Mouse (Mus musculus) testis, postnatal 10 days (tissue): ENCODE data around the gene Fam13c.
A peak's percentile ranks its signal among the peaks of the same experiment; 100 is the strongest.

Experiments used
- DNase-seq: peaks from one replicate; pipeline ENCODE4 v3.0.0; 2021; ENCODE audit warnings: low spot score

The Fam13c gene

GRCm38 (mm10) chr10:70458574-70459263 lies 18.4 kb downstream of the Fam13c start:
- DNase-seq = no peak

GRCm38 (mm10) chr10:70465638-70466037 lies 25.4 kb downstream of the Fam13c start:
- DNase-seq = no peak

- DNase-seq = no peak
Measured at GRCm38 (mm10) chr10:70470836-70471235, 30.6 kb downstream of the Fam13c start.

- no peak for DNase-seq
Measured at GRCm38 (mm10) chr10:70477741-70478145, 37.5 kb downstream of the Fam13c start.

GRCm38 (mm10) chr10:70483736-70484135 lies 43.5 kb downstream of the Fam13c start:
- no peak for DNase-seq

GRCm38 (mm10) chr10:70484568-70485286 lies 44.4 kb downstream of the Fam13c start:
- no peak for DNase-seq

- DNase-seq = no peak
Measured at GRCm38 (mm10) chr10:70485287-70485612, 45.0 kb downstream of the Fam13c start.

- DNase-seq = no peak
Measured at GRCm38 (mm10) chr10:70486651-70487050, 46.4 kb downstream of the Fam13c start.

GRCm38 (mm10) chr10:70493891-70494290 lies 53.6 kb downstream of the Fam13c start:
- no peak for DNase-seq

- DNase-seq = no peak
Measured at GRCm38 (mm10) chr10:70494441-70494840, 54.2 kb downstream of the Fam13c start.

GRCm38 (mm10) chr10:70495106-70496104 lies 55.1 kb downstream of the Fam13c start:
- no peak for DNase-seq

GRCm38 (mm10) chr10:70496938-70497337 lies 56.7 kb downstream of the Fam13c start:
- no peak for DNase-seq

- no peak for DNase-seq
Measured at GRCm38 (mm10) chr10:70498328-70498727, 58.0 kb downstream of the Fam13c start.

GRCm38 (mm10) chr10:70499246-70499645 lies 59.0 kb downstream of the Fam13c start:
- DNase-seq = no peak

- peak; percentile 28 for DNase-seq
Measured at GRCm38 (mm10) chr10:70504871-70505270, 64.6 kb downstream of the Fam13c start.

GRCm38 (mm10) chr10:70505395-70505794 lies 65.1 kb downstream of the Fam13c start:
- DNase-seq = peak; percentile 36

GRCm38 (mm10) chr10:70505842-70506241 lies 65.6 kb downstream of the Fam13c start:
- peak; percentile 12 for DNase-seq

GRCm38 (mm10) chr10:70506499-70507168 lies 66.4 kb downstream of the Fam13c start:
- peak; percentile 44 for DNase-seq

- peak; percentile 39 for DNase-seq
Measured at GRCm38 (mm10) chr10:70507880-70508279, 67.6 kb downstream of the Fam13c start.

GRCm38 (mm10) chr10:70514848-70515247 lies 74.6 kb downstream of the Fam13c start:
- no peak for DNase-seq

GRCm38 (mm10) chr10:70516661-70517060 lies 76.4 kb downstream of the Fam13c start:
- DNase-seq = peak; percentile 24

- DNase-seq = peak; percentile 33
Measured at GRCm38 (mm10) chr10:70519640-70520099, 79.4 kb downstream of the Fam13c start.
